Mouse (Mus musculus): ENCODE results near the gene Steap1. TPM values are rescaled to one million over a fixed set of nuclear protein-coding genes. Genes with fewer than 3 reads are reported as not detected.

Steap1 gene
- 3.1 and 3.4 TPM in 2 replicates for polyA plus RNA-seq (2015; fragmentation: Nextera tagmentation; extraction: Ambion mirVana)

DNA sequence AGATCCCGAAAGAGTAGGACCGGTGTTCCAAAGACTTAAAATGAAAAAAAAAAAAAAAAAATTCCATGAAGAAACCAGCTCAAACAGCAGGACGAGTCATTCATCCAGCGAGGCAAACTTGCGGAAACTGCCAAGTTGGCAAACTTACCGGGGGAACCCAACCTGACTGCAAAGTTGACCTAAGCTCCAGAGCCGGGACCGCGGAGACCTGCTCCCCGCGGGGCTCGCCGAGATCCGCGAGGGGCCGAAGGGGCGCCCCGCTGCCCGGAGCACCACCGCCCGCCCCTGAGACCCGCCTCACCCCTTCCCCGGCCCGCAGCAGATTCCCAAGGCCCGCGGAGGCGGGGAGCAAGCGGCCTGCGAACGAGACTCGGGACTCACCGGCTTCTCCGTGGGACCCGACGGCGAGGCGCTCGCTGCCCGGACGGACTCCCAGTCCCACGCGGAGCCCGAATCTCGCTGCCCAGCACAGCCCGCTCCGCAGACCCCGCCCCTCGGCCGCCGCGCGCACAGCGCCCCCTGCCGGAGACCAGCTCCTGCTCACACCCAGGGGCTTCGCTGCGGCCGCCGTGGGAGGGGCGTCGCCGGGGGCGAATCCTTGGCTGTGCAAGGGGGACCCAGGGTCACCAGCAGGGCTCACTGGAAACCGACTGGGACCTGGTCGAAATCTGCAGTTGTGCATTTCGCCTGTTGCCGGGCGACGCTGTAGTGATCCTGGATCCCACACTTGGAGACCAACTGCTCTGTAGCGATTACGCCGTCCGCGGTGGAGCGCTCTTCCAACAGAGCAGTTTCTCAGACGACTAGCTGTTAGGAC, at the start of gene Steap1:
TSS of gene Steap1 (minus strand) at position 461 of the 817 bp plus-strand sequence.
- under 1% methylated on average over 70 of the region's 75 CpGs for WGBS (ENCODE audit: insufficient replicate concordance)
- Histone ChIP-seq H3K9ac (ENCODE audit: low read depth, low read length) (peak within 1 kb of the TSS; percentile 60), H3K4me1 (ENCODE audit: control insufficient read depth, low read depth, low read length) (no peaks in the 10 kb centered on the region), H3K4me2 (ENCODE audit: low read depth, low read length) (peak within 1 kb of the TSS; percentile 66), H3K27me3 (ENCODE audit: control insufficient read depth, insufficient read depth, low read depth, low read length) (peaks cover 10% of the 10 kb centered on the region), H3K4me3 (ENCODE audit: low read depth, low read length) (peak within 1 kb of the TSS; percentile 62), H3K27ac (ENCODE audit: low read length) (no peak within 1 kb of the TSS), H3K36me3 (ENCODE audit: control insufficient read depth, insufficient read depth) (no peaks in the 10 kb centered on the region), H3K9me3 (replicated peaks; ENCODE audit: control insufficient read depth, low read length) (no peaks in the 10 kb centered on the region)
- ATAC-seq (ENCODE audit: low read depth): peak; percentile 85

DNA sequence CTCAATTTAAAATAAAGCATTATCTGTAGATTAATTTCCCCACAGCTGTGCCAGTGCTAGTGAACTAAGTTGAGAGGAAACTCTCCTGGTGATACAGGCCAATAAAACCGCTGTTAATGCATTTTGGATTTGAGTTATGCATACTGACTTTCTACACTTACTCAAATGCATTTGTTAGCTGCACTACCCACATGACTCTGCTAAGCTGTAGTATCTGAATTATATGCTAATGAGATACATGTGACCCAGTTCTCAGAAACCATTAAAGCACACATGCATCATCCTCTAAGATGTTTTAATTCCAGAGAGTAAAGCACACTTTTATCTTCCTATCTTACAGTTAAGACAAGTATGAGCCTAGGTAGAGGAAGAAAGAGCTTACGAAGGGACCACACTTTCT, 38.0 kb upstream of the Steap1 start:
- ATAC-seq (ENCODE audit: low read depth): no peak
- no peak overlapping the region for H3K9ac ChIP-seq (ENCODE audit: low read depth, low read length)
- H3K4me2 ChIP-seq (ENCODE audit: low read depth, low read length): no peak overlapping the region
- H3K27me3 ChIP-seq (ENCODE audit: control insufficient read depth, insufficient read depth, low read depth, low read length): no peaks in the 10 kb centered on the region
- no peaks in the 10 kb centered on the region for H3K9me3 ChIP-seq (replicated peaks; ENCODE audit: control insufficient read depth, low read length)
- H3K4me3 ChIP-seq (ENCODE audit: low read depth, low read length): no peak overlapping the region
- no peaks in the 10 kb centered on the region for H3K4me1 ChIP-seq (ENCODE audit: control insufficient read depth, low read depth, low read length)
- H3K27ac ChIP-seq (ENCODE audit: low read length): no peak overlapping the region
- WGBS (ENCODE audit: insufficient replicate concordance): 55% methylated on average over 2 of the region's 2 CpGs
- no peaks in the 10 kb centered on the region for H3K36me3 ChIP-seq (ENCODE audit: control insufficient read depth, insufficient read depth)

DNA sequence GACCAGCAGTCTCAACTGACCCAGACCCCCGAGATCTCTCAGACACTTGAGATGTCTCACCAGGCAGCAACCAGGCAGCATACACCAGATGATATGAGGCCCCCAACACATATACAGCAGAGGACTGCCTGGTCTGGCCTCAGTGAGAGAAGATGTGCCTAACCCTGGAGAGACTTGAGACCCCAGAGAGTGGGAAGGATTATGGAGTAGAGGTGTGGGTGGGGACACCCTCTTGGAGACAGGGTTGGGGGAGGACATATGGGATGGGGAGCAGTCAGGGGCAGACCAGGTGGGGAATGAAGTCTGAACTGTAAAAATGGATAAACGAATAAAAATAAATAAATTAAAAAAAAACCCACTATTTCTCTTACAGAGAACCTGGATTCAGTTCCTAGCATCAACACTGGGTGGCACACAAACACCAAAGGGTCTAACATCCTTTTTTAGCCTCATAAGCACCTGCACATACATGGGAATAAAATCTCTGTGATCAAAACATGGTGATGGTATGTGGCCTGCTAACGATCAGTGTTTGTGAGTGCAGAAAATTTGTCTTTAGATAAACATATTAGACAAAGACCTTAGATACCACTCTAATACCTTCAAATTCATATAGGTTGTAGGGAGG, 7.4 kb upstream of the Steap1 start:
- Histone ChIP-seq H3K27ac (ENCODE audit: low read length) (no peak overlapping the region), H3K4me2 (ENCODE audit: low read depth, low read length) (no peak overlapping the region), H3K27me3 (ENCODE audit: control insufficient read depth, insufficient read depth, low read depth, low read length) (no peaks in the 10 kb centered on the region), H3K36me3 (ENCODE audit: control insufficient read depth, insufficient read depth) (no peaks in the 10 kb centered on the region), H3K4me3 (ENCODE audit: low read depth, low read length) (no peak overlapping the region), H3K4me1 (ENCODE audit: control insufficient read depth, low read depth, low read length) (no peaks in the 10 kb centered on the region), H3K9me3 (replicated peaks; ENCODE audit: control insufficient read depth, low read length) (no peaks in the 10 kb centered on the region), H3K9ac (ENCODE audit: low read depth, low read length) (no peak overlapping the region)
- 37% methylated on average over 3 of the region's 3 CpGs for WGBS (ENCODE audit: insufficient replicate concordance)
- ATAC-seq (ENCODE audit: low read depth): no peak

DNA sequence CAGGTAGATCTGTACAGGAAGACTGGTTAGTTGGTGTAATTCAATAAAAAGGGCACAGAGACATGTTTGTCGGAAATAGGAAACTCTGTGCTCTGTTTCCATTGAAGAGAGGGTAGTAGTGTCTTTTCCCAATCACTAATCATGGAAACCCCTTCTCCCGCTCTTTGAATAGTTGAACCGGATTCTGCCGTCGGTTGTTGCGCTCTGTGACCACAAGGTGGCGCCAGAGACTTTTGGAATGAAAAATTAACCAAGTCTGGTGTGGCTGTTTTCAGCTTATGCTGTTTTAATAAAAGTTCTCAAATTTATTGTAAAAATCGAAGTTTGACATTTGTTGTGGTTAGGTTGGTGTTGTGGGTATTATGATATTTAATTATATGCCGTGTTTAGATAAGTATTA, 5.9 kb upstream of the Steap1 start:
- no peaks in the 10 kb centered on the region for H3K9me3 ChIP-seq (replicated peaks; ENCODE audit: control insufficient read depth, low read length)
- H3K27ac ChIP-seq (ENCODE audit: low read length): no peak overlapping the region
- ATAC-seq (ENCODE audit: low read depth): no peak
- H3K4me3 ChIP-seq (ENCODE audit: low read depth, low read length): no peak overlapping the region
- WGBS (ENCODE audit: insufficient replicate concordance): 3% methylated on average over 9 of the region's 9 CpGs
- H3K9ac ChIP-seq (ENCODE audit: low read depth, low read length): no peak overlapping the region
- H3K4me1 ChIP-seq (ENCODE audit: control insufficient read depth, low read depth, low read length): no peaks in the 10 kb centered on the region
- H3K4me2 ChIP-seq (ENCODE audit: low read depth, low read length): no peak overlapping the region
- no peaks in the 10 kb centered on the region for H3K36me3 ChIP-seq (ENCODE audit: control insufficient read depth, insufficient read depth)
- no peaks in the 10 kb centered on the region; the same call in 1 of the 2 replicates for H3K27me3 ChIP-seq (ENCODE audit: control insufficient read depth, insufficient read depth, low read depth, low read length)

DNA sequence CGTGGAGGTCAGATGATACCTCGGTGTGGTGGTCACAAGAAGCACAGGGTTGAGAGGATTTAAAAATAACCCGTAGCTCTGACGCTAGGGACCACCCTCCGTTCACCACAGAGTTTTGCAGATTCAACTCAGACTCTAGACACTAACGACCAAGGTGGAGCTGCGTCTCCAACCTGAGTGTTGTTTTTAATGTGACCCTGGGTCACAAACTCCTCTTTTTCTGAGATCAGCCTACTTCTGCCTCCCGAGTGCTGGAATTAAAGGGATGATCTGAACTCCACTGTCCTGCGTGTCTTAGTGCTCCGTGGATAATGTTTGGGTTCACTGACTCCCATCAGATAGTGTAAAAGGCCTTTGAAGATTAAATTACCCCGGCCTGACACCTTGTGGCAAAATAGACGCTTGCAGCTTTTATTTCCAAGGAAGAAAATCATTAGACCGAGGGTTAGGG, 671 bp upstream of the Steap1 start:
- Histone ChIP-seq H3K4me2 (ENCODE audit: low read depth, low read length) (peak overlapping the region; percentile 66), H3K4me1 (ENCODE audit: control insufficient read depth, low read depth, low read length) (no peaks in the 10 kb centered on the region), H3K27me3 (ENCODE audit: control insufficient read depth, insufficient read depth, low read depth, low read length) (peaks cover 10% of the 10 kb centered on the region), H3K36me3 (ENCODE audit: control insufficient read depth, insufficient read depth) (no peaks in the 10 kb centered on the region), H3K27ac (ENCODE audit: low read length) (no peak overlapping the region), H3K4me3 (ENCODE audit: low read depth, low read length) (peak overlapping the region; percentile 62), H3K9me3 (replicated peaks; ENCODE audit: control insufficient read depth, low read length) (no peaks in the 10 kb centered on the region), H3K9ac (ENCODE audit: low read depth, low read length) (no peak overlapping the region)
- 2% methylated on average over 13 of the region's 13 CpGs for WGBS (ENCODE audit: insufficient replicate concordance)
- no peak for ATAC-seq (ENCODE audit: low read depth)

DNA sequence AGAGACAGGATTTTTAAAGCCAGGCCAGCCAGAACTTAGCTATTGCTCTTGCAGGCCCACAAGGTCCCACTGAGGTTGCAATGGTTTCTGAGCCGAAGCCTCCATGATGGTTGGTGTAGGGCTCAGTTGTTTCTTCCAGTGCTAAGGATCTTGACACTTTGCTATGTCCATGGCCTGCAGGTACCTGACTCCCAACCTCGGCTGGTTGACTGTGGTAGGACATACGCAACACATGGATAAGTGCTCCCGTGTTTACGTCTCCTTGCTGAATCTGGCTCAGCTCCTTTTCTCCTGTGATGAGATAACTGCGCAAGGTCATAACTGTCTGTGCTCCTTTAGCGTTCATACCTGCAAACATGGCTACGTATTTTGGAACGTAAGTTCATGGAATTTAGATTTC, 14.7 kb downstream of the Steap1 start:
- Histone ChIP-seq H3K4me1 (ENCODE audit: control insufficient read depth, low read depth, low read length) (no peaks in the 10 kb centered on the region), H3K36me3 (ENCODE audit: control insufficient read depth, insufficient read depth) (no peaks in the 10 kb centered on the region), H3K4me2 (ENCODE audit: low read depth, low read length) (no peak overlapping the region), H3K27me3 (ENCODE audit: control insufficient read depth, insufficient read depth, low read depth, low read length) (no peaks in the 10 kb centered on the region), H3K9ac (ENCODE audit: low read depth, low read length) (no peak overlapping the region), H3K27ac (ENCODE audit: low read length) (no peak overlapping the region), H3K9me3 (replicated peaks; ENCODE audit: control insufficient read depth, low read length) (no peaks in the 10 kb centered on the region), H3K4me3 (ENCODE audit: low read depth, low read length) (no peak overlapping the region)
- WGBS (ENCODE audit: insufficient replicate concordance): 77% methylated on average over 9 of the region's 9 CpGs
- ATAC-seq (ENCODE audit: low read depth): no peak

DNA sequence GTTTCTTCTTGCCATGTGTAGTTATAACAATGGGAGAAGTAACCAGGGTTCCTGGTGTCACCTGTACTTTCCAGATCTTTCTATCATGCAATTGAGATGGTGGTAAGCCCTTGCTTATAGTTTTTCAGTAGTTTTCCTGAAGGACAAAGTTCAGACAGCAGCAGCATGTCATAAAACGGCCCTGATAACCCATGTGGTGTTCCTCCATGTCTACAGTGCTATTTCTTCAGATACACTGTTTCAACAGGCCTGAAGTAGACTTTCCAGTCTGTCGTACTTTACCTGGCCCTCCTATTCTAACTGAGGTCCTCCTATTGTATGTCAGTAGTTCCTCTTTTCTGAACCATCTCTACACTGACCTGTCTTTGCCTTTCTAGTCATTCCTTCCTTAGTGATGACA, 16.3 kb downstream of the Steap1 start:
- H3K4me3 ChIP-seq (ENCODE audit: low read depth, low read length): no peak overlapping the region
- H3K27ac ChIP-seq (ENCODE audit: low read length): no peak overlapping the region
- WGBS (ENCODE audit: insufficient replicate concordance): 44% methylated on average over 2 of the region's 2 CpGs
- H3K9ac ChIP-seq (ENCODE audit: low read depth, low read length): no peak overlapping the region
- H3K9me3 ChIP-seq (replicated peaks; ENCODE audit: control insufficient read depth, low read length): no peaks in the 10 kb centered on the region
- H3K36me3 ChIP-seq (ENCODE audit: control insufficient read depth, insufficient read depth): no peaks in the 10 kb centered on the region
- H3K4me2 ChIP-seq (ENCODE audit: low read depth, low read length): no peak overlapping the region
- H3K4me1 ChIP-seq (ENCODE audit: control insufficient read depth, low read depth, low read length): no peaks in the 10 kb centered on the region
- no peak for ATAC-seq (ENCODE audit: low read depth)
- no peaks in the 10 kb centered on the region for H3K27me3 ChIP-seq (ENCODE audit: control insufficient read depth, insufficient read depth, low read depth, low read length)

DNA sequence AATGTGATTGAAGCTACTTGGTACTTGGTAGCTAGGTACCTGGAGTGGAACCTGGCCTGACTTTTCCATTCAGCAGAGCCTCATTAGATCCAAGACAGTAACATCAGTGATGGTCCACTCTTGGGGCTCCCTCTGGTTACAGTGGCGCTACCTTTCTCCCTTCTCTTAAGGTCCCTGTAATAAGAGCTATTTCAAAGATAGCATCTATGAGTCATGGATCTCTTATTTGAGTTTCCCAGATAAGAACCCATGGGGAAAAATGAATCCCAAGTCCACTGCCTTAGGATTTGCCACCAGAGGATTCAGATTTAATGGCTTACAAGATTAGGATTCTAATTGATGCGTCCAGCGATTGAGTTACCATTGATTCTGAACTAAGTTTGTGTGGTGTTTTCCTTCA, 16.9 kb downstream of the Steap1 start:
- Histone ChIP-seq H3K36me3 (ENCODE audit: control insufficient read depth, insufficient read depth) (no peaks in the 10 kb centered on the region), H3K27ac (ENCODE audit: low read length) (no peak overlapping the region), H3K9me3 (replicated peaks; ENCODE audit: control insufficient read depth, low read length) (no peaks in the 10 kb centered on the region), H3K9ac (ENCODE audit: low read depth, low read length) (no peak overlapping the region), H3K4me1 (ENCODE audit: control insufficient read depth, low read depth, low read length) (no peaks in the 10 kb centered on the region), H3K27me3 (ENCODE audit: control insufficient read depth, insufficient read depth, low read depth, low read length) (no peaks in the 10 kb centered on the region), H3K4me2 (ENCODE audit: low read depth, low read length) (no peak overlapping the region), H3K4me3 (ENCODE audit: low read depth, low read length) (no peak overlapping the region)
- WGBS (ENCODE audit: insufficient replicate concordance): 72% methylated on average over 3 of the region's 3 CpGs
- no peak for ATAC-seq (ENCODE audit: low read depth)

DNA sequence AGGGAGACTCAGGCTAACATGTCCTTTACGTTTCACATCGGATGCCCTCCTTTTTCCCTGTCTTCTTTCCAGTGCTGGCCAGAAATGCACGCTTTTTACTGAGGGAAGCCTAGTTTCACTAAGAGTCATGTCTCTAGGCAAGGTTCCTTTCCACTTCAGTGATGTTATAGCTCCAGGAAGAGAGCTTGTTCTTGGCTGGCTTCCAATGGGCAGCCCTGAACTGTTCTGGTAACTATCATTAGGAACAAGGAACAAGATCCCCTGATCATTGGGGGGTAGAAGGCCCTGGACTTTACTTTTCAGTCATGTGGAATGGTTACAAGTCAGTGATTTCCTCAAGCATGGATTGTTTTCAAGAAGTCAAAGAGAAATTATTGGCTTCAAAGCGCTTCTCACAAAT, 19.2 kb downstream of the Steap1 start:
- no peaks in the 10 kb centered on the region for H3K27me3 ChIP-seq (ENCODE audit: control insufficient read depth, insufficient read depth, low read depth, low read length)
- no peaks in the 10 kb centered on the region for H3K36me3 ChIP-seq (ENCODE audit: control insufficient read depth, insufficient read depth)
- H3K4me1 ChIP-seq (ENCODE audit: control insufficient read depth, low read depth, low read length): no peaks in the 10 kb centered on the region
- H3K9ac ChIP-seq (ENCODE audit: low read depth, low read length): no peak overlapping the region
- no peak overlapping the region for H3K4me3 ChIP-seq (ENCODE audit: low read depth, low read length)
- 61% methylated on average over 4 of the region's 4 CpGs for WGBS (ENCODE audit: insufficient replicate concordance)
- no peaks in the 10 kb centered on the region for H3K9me3 ChIP-seq (replicated peaks; ENCODE audit: control insufficient read depth, low read length)
- no peak overlapping the region for H3K27ac ChIP-seq (ENCODE audit: low read length)
- no peak for ATAC-seq (ENCODE audit: low read depth)
- H3K4me2 ChIP-seq (ENCODE audit: low read depth, low read length): no peak overlapping the region
